Mouse (Mus musculus): ENCODE measurements around the gene Arhgap15. TPM values are rescaled to one million over a fixed set of nuclear protein-coding genes. Genes with fewer than 3 reads are reported as not detected.

Gene Arhgap15
- total RNA-seq, 2 experiments from 2014 or later, result 105 to 146 TPM

DNA sequence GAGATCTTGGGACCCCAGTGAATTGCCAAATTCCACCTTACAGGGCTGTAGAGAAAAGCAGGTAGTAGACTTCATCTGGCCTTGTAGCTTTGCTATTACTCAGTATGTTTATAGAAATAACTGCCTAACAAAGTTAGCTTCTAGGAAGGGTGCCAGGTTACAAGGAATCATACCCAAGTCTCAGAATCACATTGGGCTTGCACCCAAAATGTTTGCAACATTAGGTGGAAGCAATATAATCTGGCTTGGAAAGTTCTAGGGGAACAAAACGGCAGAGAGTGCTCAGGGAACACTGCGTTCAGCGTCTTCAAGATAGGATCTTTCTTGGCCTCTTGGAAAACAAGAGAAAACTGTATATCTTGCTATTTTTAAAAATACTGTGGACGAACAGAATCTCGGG, 158.9 kb downstream of the Arhgap15 start:
- no peak for ATAC-seq (replicated peaks; ENCODE audit: poor library complexity, severe bottlenecking)

GRCm38 (mm10) chr2:43914104-43914503, 165.5 kb downstream of the Arhgap15 start:
- ATAC-seq (replicated peaks; ENCODE audit: poor library complexity, severe bottlenecking), result no peak

- no peak for ATAC-seq (replicated peaks; ENCODE audit: poor library complexity, severe bottlenecking)
Observed at GRCm38 (mm10) chr2:43923863-43924340, 175.3 kb downstream of the Arhgap15 start.

DNA sequence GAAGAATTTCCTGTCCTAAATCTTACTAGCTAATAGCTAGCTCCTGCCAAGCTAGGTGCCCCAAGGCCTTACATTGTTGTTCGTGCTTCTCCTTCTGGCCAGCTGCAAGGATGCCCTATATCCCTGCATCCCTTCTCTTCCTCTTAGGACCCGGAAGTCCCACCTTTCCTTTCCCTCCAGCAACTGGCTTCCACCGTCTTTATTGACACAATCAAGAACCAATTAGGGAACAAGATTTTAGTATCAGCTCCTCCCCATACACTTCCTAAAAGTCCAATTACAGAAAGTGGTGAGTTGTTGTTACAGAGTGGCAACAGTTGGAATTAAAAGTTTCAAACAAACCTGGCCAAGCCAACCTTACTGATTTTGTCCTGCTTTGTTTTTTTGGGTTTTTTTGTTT, 183.1 kb downstream of the Arhgap15 start:
- no peak for ATAC-seq (replicated peaks; ENCODE audit: poor library complexity, severe bottlenecking)

DNA sequence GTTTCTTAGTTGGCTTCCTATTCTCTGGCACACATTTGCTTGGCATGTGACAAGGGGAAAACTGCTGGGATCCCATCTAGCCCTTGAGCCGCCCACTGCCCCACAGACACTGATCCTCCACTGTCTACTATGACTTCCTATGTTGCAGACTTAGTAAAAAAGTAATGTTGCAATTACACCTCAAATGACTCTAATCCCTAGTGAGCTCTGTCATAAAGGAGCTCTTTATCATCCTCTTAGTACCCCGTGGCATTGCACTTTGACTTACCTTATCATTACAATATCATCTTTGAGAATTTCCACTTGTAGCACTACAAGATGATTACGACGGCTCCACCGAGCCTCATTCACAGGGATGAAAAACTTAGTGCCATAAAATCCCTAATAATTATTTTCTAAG, 190.6 kb downstream of the Arhgap15 start:
- ATAC-seq (replicated peaks; ENCODE audit: poor library complexity, severe bottlenecking), result no peak

- ATAC-seq (replicated peaks; ENCODE audit: poor library complexity, severe bottlenecking), result no peak
Observed at GRCm38 (mm10) chr2:43945679-43946078, 197.1 kb downstream of the Arhgap15 start.

- no peak for ATAC-seq (replicated peaks; ENCODE audit: poor library complexity, severe bottlenecking)
Observed at GRCm38 (mm10) chr2:43949775-43950492, 201.3 kb downstream of the Arhgap15 start.

DNA sequence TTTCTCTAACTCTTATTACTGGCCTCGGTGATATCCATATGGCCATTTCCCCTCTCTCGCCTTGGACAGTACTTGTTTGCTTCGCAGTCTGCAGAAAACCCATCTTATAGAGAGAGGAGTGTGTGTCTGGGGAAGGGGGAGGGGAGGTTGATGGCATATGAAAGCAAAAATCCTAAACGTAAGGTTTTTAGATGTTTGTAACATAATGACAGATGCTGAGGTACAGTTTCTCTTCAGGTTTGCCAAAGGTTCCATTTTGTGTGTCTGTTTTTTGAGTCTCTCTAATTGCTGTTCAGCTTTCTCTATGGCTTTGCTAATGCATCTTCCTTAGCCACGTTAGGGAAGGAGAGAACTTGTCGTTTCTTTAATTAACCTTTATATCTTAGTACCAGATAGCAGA, 202.1 kb downstream of the Arhgap15 start:
- ATAC-seq (replicated peaks; ENCODE audit: poor library complexity, severe bottlenecking), result no peak

- no peak for ATAC-seq (replicated peaks; ENCODE audit: poor library complexity, severe bottlenecking)
Observed at GRCm38 (mm10) chr2:43959189-43959588, 210.6 kb downstream of the Arhgap15 start.

- ATAC-seq (replicated peaks; ENCODE audit: poor library complexity, severe bottlenecking), result no peak
Observed at GRCm38 (mm10) chr2:43962466-43962865, 213.8 kb downstream of the Arhgap15 start.

- no peak for ATAC-seq (replicated peaks; ENCODE audit: poor library complexity, severe bottlenecking)
Observed at GRCm38 (mm10) chr2:43968581-43968980, 220.0 kb downstream of the Arhgap15 start.

DNA sequence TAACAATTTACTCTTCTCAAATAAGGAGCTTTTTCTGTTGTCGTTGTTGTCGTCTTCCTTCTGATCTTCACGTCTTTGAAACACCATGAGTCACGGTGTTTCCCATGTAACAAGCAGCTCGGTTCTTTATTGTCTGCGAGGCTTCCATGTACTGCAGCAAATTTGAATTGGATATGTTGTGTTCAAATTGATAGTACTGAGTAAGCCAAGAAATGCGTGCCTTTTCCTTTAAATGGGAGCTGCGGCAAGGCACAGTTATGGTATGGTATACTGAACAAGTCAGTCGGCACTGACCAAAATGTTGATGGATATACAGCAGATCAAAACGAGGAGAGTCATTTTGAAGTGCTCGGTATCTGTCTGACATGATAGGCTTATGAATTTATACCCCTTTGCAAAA, 229.1 kb downstream of the Arhgap15 start:
- no peak for ATAC-seq (replicated peaks; ENCODE audit: poor library complexity, severe bottlenecking)

DNA sequence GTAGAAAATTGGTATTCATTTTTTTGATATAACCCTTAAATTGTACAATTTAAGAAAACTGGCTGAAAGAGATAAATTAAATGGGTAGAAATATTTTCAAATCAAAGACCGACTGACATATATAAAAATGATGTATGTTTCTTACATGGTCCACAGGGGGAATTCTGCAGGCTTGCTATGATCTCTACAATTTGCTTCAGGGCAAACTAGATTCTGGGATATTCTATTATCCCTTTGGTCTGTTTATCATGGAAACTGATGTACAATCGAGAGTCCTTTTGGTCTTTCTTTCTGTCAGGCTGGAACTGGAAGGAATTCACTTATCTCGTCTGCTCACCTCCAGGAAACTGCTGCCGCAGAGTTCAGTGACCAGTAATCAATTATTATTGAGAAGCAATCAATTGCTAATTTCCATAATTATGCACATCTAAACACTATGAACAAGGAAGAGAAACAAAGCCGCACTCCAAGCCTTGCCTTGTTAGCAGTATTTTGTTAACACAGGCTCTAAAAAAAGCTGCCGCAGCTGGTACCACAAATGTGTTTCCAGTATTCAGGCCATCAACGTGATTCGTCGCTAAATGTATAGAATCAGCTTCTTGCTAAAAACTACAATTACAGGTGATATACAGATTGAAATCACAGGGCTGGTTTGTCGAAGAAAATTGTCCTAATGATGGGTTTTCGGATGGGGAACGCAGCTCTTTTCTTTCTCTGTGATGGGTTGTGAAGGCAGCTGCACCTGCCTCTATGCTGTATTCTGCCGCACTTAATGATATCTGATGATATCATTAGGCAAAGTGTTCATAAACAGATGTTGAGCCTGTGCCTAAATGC, 229.8 kb downstream of the Arhgap15 start:
- no peak for ATAC-seq (replicated peaks; ENCODE audit: poor library complexity, severe bottlenecking)

DNA sequence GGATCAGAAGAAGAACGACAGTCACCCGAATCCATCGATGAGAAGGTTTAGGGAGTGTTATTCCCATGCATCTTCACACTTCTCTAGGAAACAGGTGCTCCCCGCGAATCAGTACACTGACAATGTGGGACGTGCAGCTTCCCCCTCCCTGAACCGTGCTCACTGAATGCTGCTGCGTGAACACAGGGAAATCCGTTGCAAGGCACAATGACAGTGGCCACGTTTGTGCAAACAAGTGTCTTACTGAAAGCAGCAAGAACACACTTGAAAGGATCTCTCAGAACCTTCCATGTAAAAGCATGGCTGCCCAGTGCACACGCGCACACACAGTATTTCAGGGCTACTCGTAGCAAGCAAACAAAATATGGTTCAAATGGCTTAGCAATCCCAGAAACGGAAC, 237.4 kb downstream of the Arhgap15 start:
- no peak for ATAC-seq (replicated peaks; ENCODE audit: poor library complexity, severe bottlenecking)

- no peak for ATAC-seq (replicated peaks; ENCODE audit: poor library complexity, severe bottlenecking)
Observed at GRCm38 (mm10) chr2:43987919-43988318, 239.3 kb downstream of the Arhgap15 start.

DNA sequence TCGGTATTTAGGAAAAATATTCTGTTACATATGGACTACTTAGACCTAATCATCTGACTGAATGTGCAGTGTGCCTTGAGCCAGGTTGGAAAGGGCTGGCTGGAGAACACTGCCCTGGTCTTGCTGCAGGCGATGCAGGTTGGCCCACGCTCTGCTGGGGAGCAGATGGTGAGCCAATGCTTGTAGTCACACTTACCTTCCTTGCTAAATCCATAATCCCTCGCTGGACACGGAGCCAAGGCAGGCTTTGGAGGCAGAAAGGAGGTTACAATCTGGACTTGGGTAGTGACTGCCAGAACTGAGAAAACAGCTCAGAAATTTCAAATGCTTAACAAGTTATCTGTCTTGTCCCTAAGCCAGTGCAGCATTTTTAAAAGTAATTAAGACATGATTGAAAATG, 241.2 kb downstream of the Arhgap15 start:
- no peak for ATAC-seq (replicated peaks; ENCODE audit: poor library complexity, severe bottlenecking)

DNA sequence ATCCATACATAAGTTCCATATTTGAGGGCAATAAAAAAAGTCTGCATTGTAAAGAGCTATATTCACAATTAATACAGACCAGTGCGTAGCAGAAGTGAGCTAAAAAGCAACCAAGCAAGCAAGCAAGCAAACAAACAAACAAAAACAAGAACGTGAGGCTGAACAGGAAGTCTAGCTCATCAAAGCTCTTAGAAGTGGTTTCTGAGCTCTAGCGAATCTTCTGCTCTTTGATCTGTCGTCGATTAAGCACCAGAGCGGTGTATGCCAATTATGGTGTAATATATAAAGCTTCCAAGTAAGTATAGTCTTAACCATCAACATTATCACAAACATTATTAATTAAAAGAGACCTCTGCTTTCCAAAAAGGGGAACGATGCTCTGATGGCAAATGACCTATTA, 243.9 kb downstream of the Arhgap15 start:
- no peak for ATAC-seq (replicated peaks; ENCODE audit: poor library complexity, severe bottlenecking)

- no peak for ATAC-seq (replicated peaks; ENCODE audit: poor library complexity, severe bottlenecking)
Observed at GRCm38 (mm10) chr2:44002454-44002853, 253.8 kb downstream of the Arhgap15 start.

GRCm38 (mm10) chr2:44010249-44010648, 261.6 kb downstream of the Arhgap15 start:
- no peak for ATAC-seq (replicated peaks; ENCODE audit: poor library complexity, severe bottlenecking)

- no peak for ATAC-seq (replicated peaks; ENCODE audit: poor library complexity, severe bottlenecking)
Observed at GRCm38 (mm10) chr2:44013388-44013787, 264.8 kb downstream of the Arhgap15 start.

DNA sequence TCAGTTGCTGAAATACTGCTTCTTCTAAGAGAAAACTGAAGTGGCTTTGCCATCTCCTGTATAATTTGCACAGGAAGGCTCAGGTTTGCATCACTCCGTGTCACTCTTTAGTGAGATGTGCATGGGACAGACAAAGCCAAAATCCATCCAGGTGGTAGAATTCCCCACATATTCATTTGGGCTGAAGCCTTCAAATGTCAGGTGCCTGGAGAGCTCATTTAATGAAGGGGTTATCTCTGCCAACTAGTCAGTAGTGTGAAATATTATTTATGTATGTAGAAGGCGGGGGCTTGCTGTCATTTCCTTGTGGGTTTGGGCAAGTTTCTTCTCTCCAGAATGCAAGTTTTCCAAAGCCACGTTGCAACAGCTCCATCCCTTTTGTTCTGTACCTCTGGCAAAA, 268.1 kb downstream of the Arhgap15 start:
- ATAC-seq (replicated peaks; ENCODE audit: poor library complexity, severe bottlenecking), result no peak
